ENCODE assay signal across 8 mouse cellular contexts in the genomic region with DNA sequence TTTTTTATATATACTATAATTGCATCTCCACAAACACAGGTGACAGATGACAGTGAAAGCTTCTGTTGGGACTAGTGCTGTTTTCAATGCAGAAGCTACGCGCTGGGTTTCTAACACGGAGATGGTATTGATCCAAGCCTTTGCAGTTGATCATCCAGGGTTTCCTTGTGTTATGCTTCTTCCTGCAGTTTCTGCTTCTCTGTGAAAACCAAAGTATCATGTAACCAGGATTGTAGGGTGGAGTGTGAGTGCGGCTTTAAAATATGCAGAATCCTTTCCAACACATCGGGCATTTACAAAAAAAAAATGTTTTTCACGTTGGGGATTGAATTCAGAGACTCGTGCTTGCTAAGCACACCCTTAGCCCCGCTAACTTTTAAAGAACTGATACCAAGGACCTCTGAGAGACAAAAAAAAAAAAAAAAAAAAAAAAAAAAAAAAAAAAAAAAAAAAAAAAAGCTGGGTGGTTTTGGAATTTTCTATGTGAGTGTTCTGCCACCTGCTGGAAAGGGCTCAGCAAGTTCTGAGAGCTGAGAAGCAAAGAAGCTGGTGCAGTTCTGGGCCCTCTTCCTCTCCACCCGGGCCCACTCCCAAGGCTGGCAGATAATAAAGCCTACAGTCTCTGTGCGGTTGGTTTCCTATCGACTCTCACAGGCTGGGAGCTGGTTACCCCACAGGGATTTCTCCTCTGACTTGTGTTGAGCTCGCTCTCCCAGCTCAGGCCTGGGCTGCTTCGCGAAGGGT.
DNase-seq lines count a peak whose midpoint lies in the region; ATAC-seq lines count a peak whose summit lies in the region.

No protein-coding gene starts in this region.

- no peaks in the 10 kb centered on the region for H3K4me1 ChIP-seq in hindbrain, embryonic 16.5 days (ENCODE audit: control insufficient read depth, insufficient read depth, low read depth, low read length)

- no peak overlapping the region for H3K4me2 ChIP-seq in hindbrain, embryonic 16.5 days (ENCODE audit: low read length)

- peak; percentile 53 for DNase-seq in urinary bladder, postnatal 14 days (ENCODE audit: low spot score)
- no peak for DNase-seq in urinary bladder, adult 18-20 months (ENCODE audit: low spot score in 2 of 2)
- peak; percentile 76 for DNase-seq in cerebellum, postnatal 10 days
- DNase-seq in frontal cortex, postnatal 14 days (ENCODE audit: low spot score in 2 of 2), result peak; percentile 34 to 43
- DNase-seq in layer of hippocampus, postnatal 14 days (ENCODE audit: low spot score in 2 of 2), result peak; percentile 50 to 75
- peak; percentile 37 to 59 for DNase-seq in lung, postnatal 4 days
- DNase-seq in splenic B cell, adult 2 months (ENCODE audit: low read depth, low spot score), result peak; percentile 62

- no peak overlapping the region for H3K27ac ChIP-seq in hindbrain, embryonic 16.5 days (ENCODE audit: low read depth, low read length)

- peak; percentile 45; the same call in 1 of the 2 replicates for ATAC-seq in hindbrain, embryonic 16.5 days

- WGBS in hindbrain, embryonic 16.5 days, result 63% methylated on average over 14 of the region's 14 CpGs

- H3K27me3 ChIP-seq in hindbrain, embryonic 16.5 days (replicated peaks; ENCODE audit: control insufficient read depth, insufficient read depth, low read length), result no peaks in the 10 kb centered on the region
- no peaks in the 10 kb centered on the region for H3K27me3 ChIP-seq in splenic B cell, adult 2 months (ENCODE audit: control insufficient read depth, insufficient read depth, low read length, poor library complexity, severe bottlenecking)

- H3K9me3 ChIP-seq in hindbrain, embryonic 16.5 days (ENCODE audit: control insufficient read depth, low read length), result no peaks in the 10 kb centered on the region

- H3K36me3 ChIP-seq in hindbrain, embryonic 16.5 days (ENCODE audit: control insufficient read depth, insufficient read depth, low read length), result no peaks in the 10 kb centered on the region
- H3K36me3 ChIP-seq in splenic B cell, adult 2 months (ENCODE audit: control insufficient read depth, insufficient read depth, low read length, poor library complexity, severe bottlenecking), result no peaks in the 10 kb centered on the region

- H3K4me3 ChIP-seq in hindbrain, embryonic 16.5 days (ENCODE audit: low read length), result no peak overlapping the region

- H3K9ac ChIP-seq in hindbrain, embryonic 16.5 days (ENCODE audit: low read depth, low read length), result no peak overlapping the region; the same call in 1 of the 2 replicates

Comparison
In these comparisons a context has a peak if more than half of its experiments do, and no peak if none do; other contexts are left out.
1. DNase-seq: peak in urinary bladder, postnatal 14 days (single experiment), cerebellum, postnatal 10 days (2 of 2), frontal cortex, postnatal 14 days (2 of 2), layer of hippocampus, postnatal 14 days (2 of 2), lung, postnatal 4 days (2 of 2) and splenic B cell, adult 2 months (single experiment); none in urinary bladder, adult 18-20 months (0 of 2).